Mouse (Mus musculus): ENCODE data around the gene Tmed10.

- no peak for TF ChIP-seq CTCF (IDR thresholded peaks at IDR 0.05; ENCODE audit: extremely low read depth, insufficient read depth, insufficient read length, insufficient replicate concordance)
- TF ChIP-seq POLR2A (IDR thresholded peaks at IDR 0.05; ENCODE audit: low read depth, low read length): no peak
Observed at GRCm38 (mm10) chr12:85380942-85381341, 6.3 kb upstream of the Tmed10 start.

Data from spleen, adult 2 months (tissue).